Comparison of ENCODE assay signal across 28 mouse cellular contexts in genomic region chr15:101091551-101091950, GRCm38 (mm10). TPM values are rescaled to one million over a fixed set of nuclear protein-coding genes. Genes with fewer than 3 reads are reported as not detected.
"Had no signal": no experiment of that assay in that cellular context is flagged by ENCODE, and none has a peak within 500 bp of the region (broad histone marks: within the 10 kb centered on the region; RNA-seq: fewer than 3 reads in every experiment).

No protein-coding gene starts in this region.

- H3K27me3 ChIP-seq: midbrain, embryonic 13.5 days; stomach, embryonic 15.5 days had no signal

- H3K9me3 ChIP-seq: liver, embryonic 13.5 days; midbrain, embryonic 13.5 days; stomach, embryonic 15.5 days had no signal

- H3K27ac ChIP-seq: liver, embryonic 13.5 days; stomach, embryonic 15.5 days had no signal

- H3K9ac ChIP-seq: liver, embryonic 13.5 days; midbrain, embryonic 13.5 days; stomach, embryonic 15.5 days had no signal

- H3K36me3 ChIP-seq: liver, embryonic 13.5 days; midbrain, embryonic 13.5 days; stomach, embryonic 15.5 days had no signal

- H3K4me2 ChIP-seq: liver, embryonic 13.5 days; midbrain, embryonic 13.5 days; stomach, embryonic 15.5 days had no signal

- DNase-seq: kidney, adult 9 months; kidney, postnatal 14 days; kidney, postnatal 4 days; left cerebral cortex, postnatal 4 days; liver, embryonic 13.5 days; lung, adult 2 months; lung, postnatal 14 days; lung, postnatal 4 days; right cerebral cortex, adult 18-20 months; right cerebral cortex, postnatal 14 days; right cerebral cortex, postnatal 4 days; thymus, postnatal 25 days had no signal

- H3K4me3 ChIP-seq: liver, embryonic 13.5 days; midbrain, embryonic 13.5 days; myocyte; stomach, embryonic 15.5 days had no signal

RNA-seq across cellular contexts. Expression of gene Fignl2, which starts 13.2 kb away (rescaled TPM):
- total RNA-seq: megakaryocyte-erythroid progenitor cell, adult 5-6 weeks had no signal

RNA-seq across cellular contexts. Expression of gene Ankrd33, which starts 24.0 kb away (rescaled TPM):
- total RNA-seq: layer of hippocampus, adult 18-20 months; layer of hippocampus, postnatal 14 days; left cerebral cortex, postnatal 4 days; liver, adult 2 months; megakaryocyte progenitor cell, adult 5-6 weeks; megakaryocyte-erythroid progenitor cell, adult 5-6 weeks had no signal
- polyA plus RNA-seq: kidney, embryonic 16.5 days; limb, embryonic 14.5 days; liver, adult 2 months; liver, embryonic 13.5 days; liver, embryonic 16.5 days; lung, embryonic 16.5 days; midbrain, embryonic 13.5 days; myocyte; neural tube, embryonic 14.5 days; stomach, embryonic 15.5 days; thymus, postnatal 0 days had no signal

RNA-seq across cellular contexts. Expression of gene Gm47841, which starts 44.4 kb away (rescaled TPM):
- total RNA-seq: layer of hippocampus, adult 18-20 months; layer of hippocampus, postnatal 14 days; left cerebral cortex, adult 8-10 months; left cerebral cortex, postnatal 14 days; left cerebral cortex, postnatal 4 days; liver, adult 2 months; megakaryocyte progenitor cell, adult 5-6 weeks; megakaryocyte-erythroid progenitor cell, adult 5-6 weeks had no signal
- polyA plus RNA-seq: kidney, embryonic 16.5 days; liver, adult 2 months; liver, embryonic 13.5 days; liver, embryonic 16.5 days; lung, embryonic 16.5 days; midbrain, embryonic 13.5 days; myocyte; neural tube, embryonic 14.5 days; stomach, embryonic 15.5 days; thymus, postnatal 0 days had no signal
